Mouse (Mus musculus) retina, adult 2 months (tissue): ENCODE results near the gene Olfr1489.
"Not testable (repeated sequence)": the region's sequence is repeated elsewhere in the genome, so short reads cannot be mapped to it uniquely, and the experiment has no call there.

Experiments
- DNase-seq: peaks from one replicate; pipeline ENCODE4 v3.0.0-alpha.2; 2012; ENCODE audit warnings: low read depth, low spot score

Olfr1489 gene

DNA sequence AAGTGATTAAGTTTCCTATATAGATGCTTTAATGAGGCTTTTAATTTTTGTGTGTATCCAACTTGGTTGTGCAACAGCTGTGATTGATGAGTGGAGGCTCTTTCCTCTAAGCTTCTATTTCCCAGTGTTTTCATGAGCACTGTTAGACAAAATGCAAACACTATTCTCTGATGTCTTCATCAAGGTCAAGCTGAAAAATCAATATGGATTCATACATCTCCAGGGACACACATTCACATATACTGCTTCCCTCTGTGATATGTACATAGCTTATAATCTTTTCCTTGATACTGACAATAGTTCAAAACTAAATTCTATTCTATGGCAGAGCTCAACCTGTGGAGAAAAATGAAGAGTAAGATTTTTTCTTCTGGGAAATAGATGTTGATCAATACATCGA is at the start of gene Olfr1489:
Olfr1489 (plus strand) TSS at position 301 of the 400 bp plus-strand sequence.
- DNase-seq = no peak

DNA sequence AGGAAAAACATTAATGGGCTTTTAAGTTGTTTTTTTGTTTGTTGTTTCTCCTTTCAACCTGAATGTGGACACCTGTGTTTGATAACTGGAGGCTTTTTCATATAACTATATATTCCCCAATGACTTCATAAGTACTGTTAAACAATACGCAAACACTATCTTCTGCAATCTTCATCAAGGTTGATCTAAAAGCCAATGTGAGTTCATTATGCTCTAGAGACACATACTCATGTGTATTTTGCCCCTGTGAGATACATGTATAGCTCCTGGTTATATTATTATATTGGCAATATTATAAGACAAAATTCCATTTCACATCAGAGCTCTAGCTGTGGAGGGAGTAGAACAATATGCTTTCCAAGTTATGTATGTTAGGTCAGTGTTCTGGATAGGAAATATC is 48.2 kb upstream of the Olfr1489 start, which contains the start of gene Olfr1484:
Olfr1484 (plus strand) TSS at position 301 of the 400 bp plus-strand sequence.
- no peak for DNase-seq

DNA sequence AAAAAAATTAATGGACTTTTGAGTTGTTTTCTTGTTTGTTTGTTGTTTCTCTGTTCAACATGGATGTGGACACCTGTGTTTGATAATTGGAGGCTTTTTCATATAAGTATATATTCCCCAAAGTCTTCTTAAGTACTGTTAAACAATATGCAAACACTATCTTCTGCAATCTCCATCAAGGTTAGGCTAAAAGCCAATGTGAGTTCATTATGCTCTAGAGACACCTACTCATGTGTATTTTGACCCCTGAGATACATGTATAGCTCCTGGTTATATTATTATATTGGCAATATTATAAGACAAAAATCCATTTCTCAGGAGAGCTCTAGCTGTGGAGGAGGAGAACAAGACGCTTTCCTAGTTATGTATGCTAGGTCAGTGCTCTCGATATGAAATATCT is 14.3 kb upstream of the Olfr1489 start, which contains the start of gene Olfr1487:
Olfr1487 (plus strand) TSS at position 301 of the 400 bp plus-strand sequence.
- not testable (repeated sequence) for DNase-seq

DNA sequence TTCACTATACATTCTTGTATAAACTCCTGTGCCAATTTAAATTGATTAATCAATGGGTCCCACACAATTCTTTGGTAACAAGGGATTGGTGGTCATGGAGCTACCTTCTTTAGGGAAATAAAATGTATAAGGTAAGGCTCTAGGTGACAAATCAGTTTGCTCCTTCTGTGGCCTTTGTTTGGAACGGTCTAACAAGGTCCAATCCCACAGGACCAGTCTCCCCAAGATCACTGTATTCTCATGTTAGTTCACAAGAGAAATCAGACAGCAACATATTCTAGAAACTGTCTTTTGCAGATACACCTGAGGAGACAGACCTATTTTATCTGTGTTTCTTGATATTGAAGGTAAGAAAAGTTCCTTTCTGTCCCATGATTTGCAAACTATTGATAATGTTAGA is 19.4 kb downstream of the Olfr1489 start, which contains the start of gene Olfr1490:
Olfr1490 (plus strand) TSS at position 301 of the 400 bp plus-strand sequence.
- no peak for DNase-seq
